Comparison of ENCODE assay signal across 8 mouse cellular contexts in the genomic region with DNA sequence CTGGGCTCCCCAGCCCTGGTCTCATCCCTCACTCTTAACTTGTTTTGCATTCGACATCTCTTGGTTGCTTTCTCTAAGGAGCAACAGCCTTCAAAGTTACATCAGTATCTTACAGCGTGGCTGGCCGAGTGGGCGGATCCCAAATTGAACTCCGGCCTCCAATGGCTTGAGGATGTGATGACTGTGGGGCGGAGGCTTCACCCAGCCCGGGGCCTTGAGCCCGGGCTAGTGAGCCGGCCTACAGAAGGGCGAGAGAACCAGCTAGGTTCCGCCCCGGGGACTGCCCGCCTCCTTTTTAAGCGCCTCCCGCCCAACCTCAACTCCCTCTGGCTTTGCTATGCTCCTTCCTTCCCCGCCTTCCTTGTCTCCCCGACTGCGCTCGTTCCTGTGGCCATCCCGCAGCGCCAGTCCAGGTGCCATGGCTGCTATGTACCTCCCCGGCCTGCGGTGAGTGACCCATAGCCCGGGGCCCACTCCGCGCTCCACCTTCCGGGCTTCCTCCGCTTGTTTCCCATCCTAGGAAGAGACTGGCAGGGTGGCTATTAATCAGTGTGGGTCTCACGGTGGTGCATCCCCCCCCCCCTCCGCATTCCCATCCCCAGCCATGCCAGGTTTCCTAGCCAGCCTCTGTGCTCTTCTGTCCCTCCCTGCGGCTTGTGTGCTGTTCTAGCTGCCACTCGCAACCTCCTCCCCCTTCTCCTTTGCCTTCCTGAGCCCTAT. TPM values are rescaled to one million over a fixed set of nuclear protein-coding genes. Genes with fewer than 3 reads are reported as not detected.
A peak's percentile ranks its signal among the peaks of the same experiment; 100 is the strongest.
DNase-seq lines count a peak whose midpoint lies in the region; ATAC-seq and TF ChIP-seq lines count a peak whose summit lies in the region.

A gene (plus strand): TSS at position 200 of the 720 bp plus-strand sequence.

- under 1% methylated on average over 32 of the region's 32 CpGs for WGBS in forebrain, embryonic 13.5 days
- under 1% methylated on average over 32 of the region's 32 CpGs for WGBS in heart, postnatal 0 days
- WGBS in neural tube, embryonic 14.5 days, result under 1% methylated on average over 32 of the region's 32 CpGs

- H3K27ac ChIP-seq in ES-E14 (ENCODE audit: insufficient read depth, low read depth, low read length, poor library complexity, severe bottlenecking), result no peak within 1 kb of the TSS
- peak within 1 kb of the TSS; percentile 92 for H3K27ac ChIP-seq in forebrain, embryonic 13.5 days
- peak within 1 kb of the TSS; percentile 87 for H3K27ac ChIP-seq in heart, postnatal 0 days (ENCODE audit: low read depth)
- peak within 1 kb of the TSS; percentile 88 for H3K27ac ChIP-seq in neural tube, embryonic 14.5 days (ENCODE audit: low read depth, low read length)

- H3K4me2 ChIP-seq in forebrain, embryonic 13.5 days, result peak within 1 kb of the TSS; percentile 88
- H3K4me2 ChIP-seq in heart, postnatal 0 days (ENCODE audit: low read depth, low read length), result peak within 1 kb of the TSS; percentile 83
- H3K4me2 ChIP-seq in neural tube, embryonic 14.5 days (ENCODE audit: low read depth, low read length), result peak within 1 kb of the TSS; percentile 77

- no peak for TF ChIP-seq CTCF in heart, postnatal 0 days (IDR thresholded peaks at IDR 0.05; ENCODE audit: low read depth)

- TF ChIP-seq EP300 in heart, postnatal 0 days (IDR thresholded peaks at IDR 0.05; ENCODE audit: low read depth), result no peak

- ATAC-seq in forebrain, embryonic 13.5 days, result peak; percentile 81
- ATAC-seq in heart, postnatal 0 days (ENCODE audit: insufficient read depth, low read depth), result peak; percentile 90
- ATAC-seq in neural tube, embryonic 14.5 days (ENCODE audit: low read depth), result peak; percentile 87

- in situ Hi-C loops in ES-E14 (cut with MboI; ENCODE audit: low sequenced_read_pairs in 2 of 2, unreplicated experiment in 2 of 2), result loop anchor here in 1 of 2 experiments (5.0 kb wide), 1 partner anchor 52 kb away; a partner anchor contains a TSS

- no peaks in the 10 kb centered on the region for H3K27me3 ChIP-seq in forebrain, embryonic 13.5 days
- H3K27me3 ChIP-seq in heart, postnatal 0 days (ENCODE audit: control insufficient read depth, insufficient read depth, low read length), result no peaks in the 10 kb centered on the region
- no peaks in the 10 kb centered on the region for H3K27me3 ChIP-seq in neural tube, embryonic 14.5 days (ENCODE audit: control insufficient read depth, insufficient read depth, low read length)

- H3K9me3 ChIP-seq in ES-E14 (ENCODE audit: control insufficient read depth, insufficient read depth, low read depth, low read length), result no peaks in the 10 kb centered on the region
- H3K9me3 ChIP-seq in forebrain, embryonic 13.5 days (replicated peaks), result no peaks in the 10 kb centered on the region
- H3K9me3 ChIP-seq in heart, postnatal 0 days (replicated peaks; ENCODE audit: control insufficient read depth, low read length), result no peaks in the 10 kb centered on the region
- H3K9me3 ChIP-seq in neural tube, embryonic 14.5 days (ENCODE audit: control insufficient read depth, low read length), result no peaks in the 10 kb centered on the region

- H3K36me3 ChIP-seq in ES-E14 (ENCODE audit: control insufficient read depth, insufficient read depth, low read length, poor library complexity, severe bottlenecking), result peaks cover 25% of the 10 kb centered on the region
- H3K36me3 ChIP-seq in forebrain, embryonic 13.5 days (ENCODE audit: poor library complexity, severe bottlenecking), result peaks cover 13% of the 10 kb centered on the region
- H3K36me3 ChIP-seq in heart, postnatal 0 days (replicated peaks; ENCODE audit: control insufficient read depth, insufficient read depth, low read length), result peaks cover 20% of the 10 kb centered on the region
- no peaks in the 10 kb centered on the region for H3K36me3 ChIP-seq in neural tube, embryonic 14.5 days (ENCODE audit: control insufficient read depth, insufficient read depth, low read length)

- H3K4me1 ChIP-seq in ES-E14 (ENCODE audit: control insufficient read depth in 2 of 2, insufficient read depth in 2 of 2, low read length in 2 of 2, poor library complexity in 1 of 2), result peaks cover 7 to 21% of the 10 kb centered on the region in 2 experiments; a peak in 3 of 4 replicates
- peaks cover 36% of the 10 kb centered on the region for H3K4me1 ChIP-seq in forebrain, embryonic 13.5 days
- peaks cover 13% of the 10 kb centered on the region for H3K4me1 ChIP-seq in heart, postnatal 0 days (ENCODE audit: control insufficient read depth, insufficient read depth)
- peaks cover 20% of the 10 kb centered on the region for H3K4me1 ChIP-seq in neural tube, embryonic 14.5 days (ENCODE audit: control insufficient read depth, insufficient read depth, low read length)

- DNase-seq in ES-E14 (ENCODE audit: low read depth, low spot score), result peak; percentile 93
- DNase-seq in c-Kit-positive CD71-positive TER-119-positive erythroid progenitor cells, embryonic 14.5 days (ENCODE audit: low spot score), result peak; percentile 94
- DNase-seq in heart, postnatal 0 days (ENCODE audit: low spot score), result peak; percentile 94
- DNase-seq in kidney, postnatal 4 days, result peak; percentile 88 to 94
- peak; percentile 93 to 95 for DNase-seq in lung, adult 18-20 months
- peak; percentile 85 for DNase-seq in testis, postnatal 14 days (ENCODE audit: low spot score)

- H3K9ac ChIP-seq in ES-E14 (ENCODE audit: insufficient read depth, low read depth, low read length, poor library complexity, severe bottlenecking), result peak within 1 kb of the TSS; percentile 81
- H3K9ac ChIP-seq in forebrain, embryonic 13.5 days, result peak within 1 kb of the TSS; percentile 84
- peak within 1 kb of the TSS; percentile 77 for H3K9ac ChIP-seq in heart, postnatal 0 days (replicated peaks; ENCODE audit: low read depth, low read length)
- H3K9ac ChIP-seq in neural tube, embryonic 14.5 days (replicated peaks; ENCODE audit: low read depth, low read length), result peak within 1 kb of the TSS; percentile 60

- H3K4me3 ChIP-seq in ES-E14 (ENCODE audit: insufficient read depth in 1 of 2, low read depth in 1 of 2, low read length in 2 of 2, poor library complexity in 1 of 2, severe bottlenecking in 1 of 2), result peak within 1 kb of the TSS; percentile 71 to 75
- H3K4me3 ChIP-seq in forebrain, embryonic 13.5 days, result peak within 1 kb of the TSS; percentile 54
- peak within 1 kb of the TSS; percentile 73 for H3K4me3 ChIP-seq in heart, postnatal 0 days (ENCODE audit: low read depth, low read length)
- H3K4me3 ChIP-seq in neural tube, embryonic 14.5 days (ENCODE audit: low read depth, low read length), result peak within 1 kb of the TSS; percentile 47

TF ChIP-seq in ES-E14, 5 proteins besides CTCF, POLR2A, EP300 and RAD21:
- TF ChIP-seq ZNF384 (IDR thresholded peaks at IDR 0.05; ENCODE audit: low read depth, low read length) (no peak), CHD2 (IDR thresholded peaks at IDR 0.05; ENCODE audit: low read depth, low read length) (no peak), ZC3H11A (IDR thresholded peaks at IDR 0.05; ENCODE audit: borderline replicate concordance, low read depth, low read length) (no peak), HCFC1 (IDR thresholded peaks at IDR 0.05; ENCODE audit: borderline replicate concordance, insufficient read depth, low read length) (0 out of 2 replicates have a peak, but pooled peaks have one; percentile 24), MAFK (IDR thresholded peaks at IDR 0.05; ENCODE audit: insufficient read depth, low read depth, low read length) (no peak)

RNA-seq across cellular contexts. Expression of the gene that starts here (rescaled TPM):
- 28.5 and 108 TPM in 2 replicates for total RNA-seq in ES-E14 (2012; rRNA removed)
- 17.9 and 18.1 TPM in 2 replicates for polyA plus RNA-seq in forebrain, embryonic 13.5 days (2015; fragmentation: Nextera tagmentation; extraction: Ambion mirVana)
- 48.3 and 85.2 TPM in 2 replicates for total RNA-seq in heart, postnatal 0 days (2014; rRNA removed; ENCODE audit: low replicate concordance)
- 22.6 and 24.2 TPM in 2 replicates for polyA plus RNA-seq in heart, postnatal 0 days (2015; fragmentation: Nextera tagmentation; extraction: Ambion mirVana)
- polyA plus RNA-seq in neural tube, embryonic 14.5 days (2014; fragmentation: Nextera tagmentation; extraction: Ambion mirVana), result 17.6 and 19.5 TPM in 2 replicates
